Mouse (Mus musculus): ENCODE data around the gene Fam71d.
A peak's percentile ranks its signal among the peaks of the same experiment; 100 is the strongest.

Fam71d gene

GRCm38 (mm10) chr12:78691325-78691724 lies at the start of gene Fam71d:
TSS of gene Fam71d (plus strand) at chr12:78691535.
- no peak for DNase-seq (ENCODE audit: low spot score)

- no peak for DNase-seq (ENCODE audit: low spot score)
Observed at GRCm38 (mm10) chr12:78643691-78644090, 47.6 kb upstream of the Fam71d start.

GRCm38 (mm10) chr12:78645282-78645681 lies 46.1 kb upstream of the Fam71d start:
- DNase-seq (ENCODE audit: low spot score): no peak

GRCm38 (mm10) chr12:78659718-78660304 lies 31.5 kb upstream of the Fam71d start:
- no peak for DNase-seq (ENCODE audit: low spot score)

GRCm38 (mm10) chr12:78678101-78678806 lies 13.1 kb upstream of the Fam71d start:
- DNase-seq (ENCODE audit: low spot score): no peak

- no peak for DNase-seq (ENCODE audit: low spot score)
Observed at GRCm38 (mm10) chr12:78678807-78679189, 12.5 kb upstream of the Fam71d start.

- no peak for DNase-seq (ENCODE audit: low spot score)
Observed at GRCm38 (mm10) chr12:78681048-78681447, 10.3 kb upstream of the Fam71d start.

- DNase-seq (ENCODE audit: low spot score): no peak
Observed at GRCm38 (mm10) chr12:78682279-78682678, 9.1 kb upstream of the Fam71d start.

GRCm38 (mm10) chr12:78685669-78686215 lies 5.6 kb upstream of the Fam71d start:
- no peak for DNase-seq (ENCODE audit: low spot score)

- DNase-seq (ENCODE audit: low spot score): no peak
Observed at GRCm38 (mm10) chr12:78688876-78689275, 2.5 kb upstream of the Fam71d start.

- no peak for DNase-seq (ENCODE audit: low spot score)
Observed at GRCm38 (mm10) chr12:78693281-78693680, 1.9 kb downstream of the Fam71d start.

GRCm38 (mm10) chr12:78717783-78718182 lies 26.4 kb downstream of the Fam71d start:
- no peak for DNase-seq (ENCODE audit: low spot score)

- no peak for DNase-seq (ENCODE audit: low spot score)
Observed at GRCm38 (mm10) chr12:78727723-78728122, 36.4 kb downstream of the Fam71d start.

GRCm38 (mm10) chr12:78739633-78740032 lies 48.3 kb downstream of the Fam71d start:
- no peak for DNase-seq (ENCODE audit: low spot score)

- DNase-seq (ENCODE audit: low spot score): no peak
Observed at GRCm38 (mm10) chr12:78740289-78740688, 49.0 kb downstream of the Fam71d start.

- no peak for DNase-seq (ENCODE audit: low spot score)
Observed at GRCm38 (mm10) chr12:78746226-78746625, 54.9 kb downstream of the Fam71d start.

GRCm38 (mm10) chr12:78747406-78747805 lies 56.1 kb downstream of the Fam71d start:
- DNase-seq (ENCODE audit: low spot score): no peak

GRCm38 (mm10) chr12:78748113-78748512 lies 56.8 kb downstream of the Fam71d start:
- DNase-seq (ENCODE audit: low spot score): no peak

GRCm38 (mm10) chr12:78748557-78749377 lies 57.4 kb downstream of the Fam71d start, which contains the start of gene Mpp5:
TSS of gene Mpp5 (plus strand) at chr12:78748907.
- peak; percentile 93 for DNase-seq (ENCODE audit: low spot score)

GRCm38 (mm10) chr12:78749378-78749801 lies 58.1 kb downstream of the Fam71d start:
- peak; percentile 46 for DNase-seq (ENCODE audit: low spot score)

GRCm38 (mm10) chr12:78761979-78762378 lies 70.6 kb downstream of the Fam71d start:
- no peak for DNase-seq (ENCODE audit: low spot score)

GRCm38 (mm10) chr12:78769031-78769713 lies 77.8 kb downstream of the Fam71d start:
- no peak for DNase-seq (ENCODE audit: low spot score)

All from spleen, adult 12 weeks (tissue).